Mouse (Mus musculus) neutrophil, adult 59 days (primary cell): ENCODE results near the gene Mertk. TPM values are rescaled to one million over a fixed set of nuclear protein-coding genes. Genes with fewer than 3 reads are reported as not detected.

Experiments
- total RNA-seq, 2 experiments: library from RNA; stranded (reverse); gene quantifications; 1 replicate in 1 of 2; 2 replicates in 1 of 2; pipeline ENCODE4 v1.2.4; 2023

Mertk gene
- under 1 TPM; 0.31 to 0.35 TPM for total RNA-seq

GRCm38 (mm10) chr2:128698693-128699181 is at the start of gene Mertk:
Mertk (plus strand) TSS chr2:128698956.

GRCm38 (mm10) chr2:128686921-128687557 is 11.7 kb upstream of the Mertk start, which contains the start of gene Anapc1:
Anapc1 (minus strand) TSS chr2:128687391.

GRCm38 (mm10) chr2:128817786-128818681 is 119.3 kb downstream of the Mertk start, which contains the start of gene Tmem87b:
Tmem87b (plus strand) TSS chr2:128818118.

Other genes with a start within 250 kb of the Mertk start
- not detected for gene Spdye4c, start 107.7 kb upstream of the Mertk start, total RNA-seq
- gene Anapc1, start 11.6 kb upstream of the Mertk start, total RNA-seq, result 10 to 100 TPM; 56.0 to 59.0 TPM
- gene Tmem87b, start 119.2 kb downstream of the Mertk start, total RNA-seq, result 10 to 100 TPM; 14.5 to 15.3 TPM
- not detected for gene Fbln7, start 164.0 kb downstream of the Mertk start, total RNA-seq
- 1 to 10 TPM; 1.7 to 2.4 TPM for gene Zc3h8, start 245.1 kb downstream of the Mertk start, total RNA-seq